Mouse (Mus musculus): ENCODE measurements around the gene Rapgef6. TPM values are rescaled to one million over a fixed set of nuclear protein-coding genes. Genes with fewer than 3 reads are reported as not detected.
A peak's percentile ranks its signal among the peaks of the same experiment; 100 is the strongest.

Gene Rapgef6
- polyA plus RNA-seq (2015; fragmentation: Nextera tagmentation; extraction: Ambion mirVana) = 29.9 and 33.1 TPM in 2 replicates

GRCm38 (mm10) chr11:54522529-54523430 is at the start of gene Rapgef6:
Rapgef6 (plus strand) TSS chr11:54522847.
- Histone ChIP-seq H3K27ac (replicated peaks) (peak within 1 kb of the TSS; percentile 99), H3K4me3 (replicated peaks) (peak within 1 kb of the TSS; percentile 98), H3K9me3 (replicated peaks) (no peaks in the 10 kb centered on the region), H3K4me1 (peaks cover 11% of the 10 kb centered on the region; the same call in 1 of the 2 replicates), H3K36me3 (no peaks in the 10 kb centered on the region), H3K9ac (peak within 1 kb of the TSS; percentile 85), H3K4me2 (replicated peaks) (peak within 1 kb of the TSS; percentile 59), H3K27me3 (no peaks in the 10 kb centered on the region)
- peak; percentile 98 for ATAC-seq (ENCODE audit: insufficient number of reproducible peaks, low FRiP score, low TSS enrichment, low read depth)
- under 1% methylated on average over 73 of the region's 73 CpGs for WGBS

- H3K9me3 ChIP-seq (replicated peaks) = no peaks in the 10 kb centered on the region
- peaks cover 14% of the 10 kb centered on the region for H3K36me3 ChIP-seq
- no peak for ATAC-seq (ENCODE audit: insufficient number of reproducible peaks, low FRiP score, low TSS enrichment, low read depth)
- H3K4me2 ChIP-seq (replicated peaks) = no peak overlapping the region
- no peaks in the 10 kb centered on the region for H3K4me1 ChIP-seq
- H3K27me3 ChIP-seq = no peaks in the 10 kb centered on the region
- H3K4me3 ChIP-seq (replicated peaks) = no peak overlapping the region
- no peak overlapping the region for H3K9ac ChIP-seq
- H3K27ac ChIP-seq (replicated peaks) = no peak overlapping the region
- WGBS = 85% methylated on average over 1 of the region's 1 CpGs
These were observed 44.2 kb upstream of the Rapgef6 start for GRCm38 (mm10) chr11:54478414-54478813.

- Histone ChIP-seq H3K9ac (no peak overlapping the region), H3K9me3 (replicated peaks) (no peaks in the 10 kb centered on the region), H3K4me3 (replicated peaks) (no peak overlapping the region), H3K36me3 (peaks cover 7% of the 10 kb centered on the region), H3K4me2 (replicated peaks) (no peak overlapping the region), H3K27me3 (no peaks in the 10 kb centered on the region), H3K4me1 (no peaks in the 10 kb centered on the region), H3K27ac (replicated peaks) (no peak overlapping the region)
- WGBS = 91% methylated on average over 3 of the region's 3 CpGs
- ATAC-seq (ENCODE audit: insufficient number of reproducible peaks, low FRiP score, low TSS enrichment, low read depth) = no peak
These were observed 36.6 kb upstream of the Rapgef6 start for GRCm38 (mm10) chr11:54486041-54486440.

- 75% methylated on average over 1 of the region's 1 CpGs for WGBS
- no peak overlapping the region for H3K4me3 ChIP-seq (replicated peaks)
- no peak overlapping the region for H3K9ac ChIP-seq
- ATAC-seq (ENCODE audit: insufficient number of reproducible peaks, low FRiP score, low TSS enrichment, low read depth) = no peak
- peaks cover 5% of the 10 kb centered on the region for H3K36me3 ChIP-seq
- no peaks in the 10 kb centered on the region for H3K9me3 ChIP-seq (replicated peaks)
- no peaks in the 10 kb centered on the region for H3K4me1 ChIP-seq
- H3K4me2 ChIP-seq (replicated peaks) = no peak overlapping the region
- no peak overlapping the region for H3K27ac ChIP-seq (replicated peaks)
- no peaks in the 10 kb centered on the region for H3K27me3 ChIP-seq
These were observed 30.6 kb upstream of the Rapgef6 start for GRCm38 (mm10) chr11:54491946-54492558.

GRCm38 (mm10) chr11:54492559-54492958 is 30.1 kb upstream of the Rapgef6 start:
- WGBS = 68% methylated on average over 4 of the region's 4 CpGs
- Histone ChIP-seq H3K36me3 (peaks cover 5% of the 10 kb centered on the region), H3K4me1 (no peaks in the 10 kb centered on the region), H3K4me2 (replicated peaks) (no peak overlapping the region), H3K9me3 (replicated peaks) (no peaks in the 10 kb centered on the region), H3K4me3 (replicated peaks) (no peak overlapping the region), H3K9ac (no peak overlapping the region), H3K27ac (replicated peaks) (no peak overlapping the region), H3K27me3 (no peaks in the 10 kb centered on the region)
- no peak for ATAC-seq (ENCODE audit: insufficient number of reproducible peaks, low FRiP score, low TSS enrichment, low read depth)

- H3K9me3 ChIP-seq (replicated peaks) = no peaks in the 10 kb centered on the region
- no peak overlapping the region for H3K4me3 ChIP-seq (replicated peaks)
- no peak overlapping the region for H3K9ac ChIP-seq
- peaks cover 17% of the 10 kb centered on the region for H3K36me3 ChIP-seq
- no peaks in the 10 kb centered on the region for H3K27me3 ChIP-seq
- no peak for ATAC-seq (ENCODE audit: insufficient number of reproducible peaks, low FRiP score, low TSS enrichment, low read depth)
- H3K4me1 ChIP-seq = no peaks in the 10 kb centered on the region
- H3K27ac ChIP-seq (replicated peaks) = no peak overlapping the region
- no peak overlapping the region for H3K4me2 ChIP-seq (replicated peaks)
- WGBS = 77% methylated on average over 5 of the region's 5 CpGs
These were observed 22.8 kb upstream of the Rapgef6 start for GRCm38 (mm10) chr11:54499838-54500237.

- Histone ChIP-seq H3K4me2 (replicated peaks) (no peak overlapping the region), H3K27me3 (no peaks in the 10 kb centered on the region), H3K9me3 (replicated peaks) (no peaks in the 10 kb centered on the region), H3K9ac (no peak overlapping the region), H3K27ac (replicated peaks) (no peak overlapping the region), H3K4me3 (replicated peaks) (no peak overlapping the region), H3K4me1 (no peaks in the 10 kb centered on the region), H3K36me3 (peaks cover 23% of the 10 kb centered on the region)
- 78% methylated on average over 4 of the region's 4 CpGs for WGBS
- ATAC-seq (ENCODE audit: insufficient number of reproducible peaks, low FRiP score, low TSS enrichment, low read depth) = no peak
These were observed 20.0 kb upstream of the Rapgef6 start for GRCm38 (mm10) chr11:54502546-54503245.

- peaks cover 16% of the 10 kb centered on the region; the same call in 1 of the 2 replicates for H3K36me3 ChIP-seq
- no peak for ATAC-seq (ENCODE audit: insufficient number of reproducible peaks, low FRiP score, low TSS enrichment, low read depth)
- H3K4me2 ChIP-seq (replicated peaks) = no peak overlapping the region
- no peaks in the 10 kb centered on the region for H3K4me1 ChIP-seq
- H3K27ac ChIP-seq (replicated peaks) = no peak overlapping the region
- no peak overlapping the region for H3K9ac ChIP-seq
- no peak overlapping the region for H3K4me3 ChIP-seq (replicated peaks)
- H3K9me3 ChIP-seq (replicated peaks) = no peaks in the 10 kb centered on the region
- no peaks in the 10 kb centered on the region for H3K27me3 ChIP-seq
These were observed 9.1 kb upstream of the Rapgef6 start for GRCm38 (mm10) chr11:54513584-54513983.

GRCm38 (mm10) chr11:54521927-54522528 is 619 bp upstream of the Rapgef6 start:
- Histone ChIP-seq H3K9ac (no peak overlapping the region; the same call in none of the 2 replicates), H3K4me1 (peaks cover 11% of the 10 kb centered on the region; the same call in 1 of the 2 replicates), H3K9me3 (replicated peaks) (no peaks in the 10 kb centered on the region), H3K36me3 (no peaks in the 10 kb centered on the region), H3K4me2 (replicated peaks) (peak overlapping the region; percentile 59), H3K4me3 (replicated peaks) (peak overlapping the region; percentile 98), H3K27ac (replicated peaks) (peak overlapping the region; percentile 99), H3K27me3 (no peaks in the 10 kb centered on the region)
- 1% methylated on average over 18 of the region's 18 CpGs for WGBS
- ATAC-seq (ENCODE audit: insufficient number of reproducible peaks, low FRiP score, low TSS enrichment, low read depth) = no peak

GRCm38 (mm10) chr11:54523431-54524001 is 869 bp downstream of the Rapgef6 start:
- Histone ChIP-seq H3K4me2 (replicated peaks) (peak overlapping the region; percentile 59), H3K9ac (peak overlapping the region; percentile 85), H3K4me1 (peaks cover 11% of the 10 kb centered on the region; the same call in 1 of the 2 replicates), H3K27me3 (no peaks in the 10 kb centered on the region), H3K36me3 (no peaks in the 10 kb centered on the region), H3K4me3 (replicated peaks) (peak overlapping the region; percentile 98), H3K27ac (replicated peaks) (peak overlapping the region; percentile 94), H3K9me3 (replicated peaks) (no peaks in the 10 kb centered on the region)
- ATAC-seq (ENCODE audit: insufficient number of reproducible peaks, low FRiP score, low TSS enrichment, low read depth) = no peak
- WGBS = 14% methylated on average over 10 of the region's 10 CpGs

Data from embryonic facial prominence, embryonic 15.5 days (tissue).